In genomic region chr4:116722230-116722629, GRCm38 (mm10) we compare ENCODE assay signal across 10 mouse cellular contexts. TPM values are rescaled to one million over a fixed set of nuclear protein-coding genes. Genes with fewer than 3 reads are reported as not detected.
A peak's percentile ranks its signal among the peaks of the same experiment; 100 is the strongest.
DNase-seq lines count a peak whose midpoint lies in the region; ATAC-seq and TF ChIP-seq lines count a peak whose summit lies in the region.
"Had no signal": no experiment of that assay in that cellular context is flagged by ENCODE, and none has a peak within 500 bp of the region (broad histone marks: within the 10 kb centered on the region; RNA-seq: fewer than 3 reads in every experiment).

No protein-coding gene starts in this region.

- peak overlapping the region; percentile 77; the same call in 1 of the 2 replicates for H3K4me3 ChIP-seq in heart, embryonic 11.5 days (ENCODE audit: low read depth, low read length)
- no peak overlapping the region for H3K4me3 ChIP-seq in lung, embryonic 16.5 days (ENCODE audit: low read length)
- H3K4me3 ChIP-seq in lung, postnatal 0 days (ENCODE audit: low read depth, low read length) = no peak overlapping the region
- H3K4me3 ChIP-seq in forebrain, embryonic 15.5 days = 0 out of 2 replicates have a peak overlapping the region, but pooled peaks have one; percentile 84
- H3K4me3 ChIP-seq in myocyte = peak overlapping the region; percentile 79

- H3K27me3 ChIP-seq in heart, embryonic 11.5 days (ENCODE audit: control insufficient read depth, insufficient read depth, low read length) = no peaks in the 10 kb centered on the region
- no peaks in the 10 kb centered on the region for H3K27me3 ChIP-seq in lung, embryonic 16.5 days (ENCODE audit: control insufficient read depth, insufficient read depth, low read depth, low read length)
- H3K27me3 ChIP-seq in lung, postnatal 0 days (replicated peaks; ENCODE audit: insufficient read depth, low read length) = no peaks in the 10 kb centered on the region
- H3K27me3 ChIP-seq in forebrain, embryonic 15.5 days = 0 out of 2 replicates have a peak, but pooled peaks cover 3% of the 10 kb centered on the region
- no peaks in the 10 kb centered on the region for H3K27me3 ChIP-seq in myocyte (ENCODE audit: control insufficient read depth, insufficient read depth, insufficient read length)

- peaks cover 28% of the 10 kb centered on the region for H3K79me2 ChIP-seq in myocyte (ENCODE audit: control insufficient read depth, insufficient read depth)

- 27% methylated on average over 7 of the region's 7 CpGs for WGBS in heart, embryonic 11.5 days (ENCODE audit: insufficient replicate concordance)
- WGBS in lung, embryonic 16.5 days = 50% methylated on average over 7 of the region's 7 CpGs
- WGBS in lung, postnatal 0 days = 58% methylated on average over 7 of the region's 7 CpGs
- WGBS in forebrain, embryonic 15.5 days = 44% methylated on average over 7 of the region's 7 CpGs

- no peak for TF ChIP-seq POLR2A in myocyte (IDR thresholded peaks at IDR 0.05; ENCODE audit: insufficient read length, low read depth)

- no peak overlapping the region for H3ac ChIP-seq in myocyte (ENCODE audit: control insufficient read depth, insufficient read length)

- H3K9me3 ChIP-seq in heart, embryonic 11.5 days (replicated peaks; ENCODE audit: control insufficient read depth, low read length) = no peaks in the 10 kb centered on the region
- no peaks in the 10 kb centered on the region for H3K9me3 ChIP-seq in lung, embryonic 16.5 days (ENCODE audit: control insufficient read depth, low read length)
- no peaks in the 10 kb centered on the region for H3K9me3 ChIP-seq in lung, postnatal 0 days (ENCODE audit: low read length)
- no peaks in the 10 kb centered on the region for H3K9me3 ChIP-seq in forebrain, embryonic 15.5 days

- H3K27ac ChIP-seq in heart, embryonic 11.5 days (ENCODE audit: low read depth, low read length) = no peak overlapping the region
- no peak overlapping the region for H3K27ac ChIP-seq in lung, embryonic 16.5 days (ENCODE audit: low read length)
- no peak overlapping the region for H3K27ac ChIP-seq in lung, postnatal 0 days (ENCODE audit: low read length)
- H3K27ac ChIP-seq in forebrain, embryonic 15.5 days (replicated peaks) = no peak overlapping the region

- no peak overlapping the region for H3K9ac ChIP-seq in heart, embryonic 11.5 days (ENCODE audit: low read depth, low read length)
- no peak overlapping the region for H3K9ac ChIP-seq in lung, embryonic 16.5 days (ENCODE audit: low read length)
- H3K9ac ChIP-seq in lung, postnatal 0 days (replicated peaks; ENCODE audit: low read depth) = no peak overlapping the region
- H3K9ac ChIP-seq in forebrain, embryonic 15.5 days (replicated peaks) = no peak overlapping the region

- no peak for ATAC-seq in heart, embryonic 11.5 days (replicated peaks; ENCODE audit: insufficient number of reproducible peaks, low FRiP score, low TSS enrichment)
- ATAC-seq in lung, embryonic 16.5 days (ENCODE audit: low read depth) = no peak
- ATAC-seq in lung, postnatal 0 days = no peak
- no peak for ATAC-seq in forebrain, embryonic 15.5 days (replicated peaks)

- H3K36me3 ChIP-seq in heart, embryonic 11.5 days (ENCODE audit: control insufficient read depth, insufficient read depth, low read length) = no peaks in the 10 kb centered on the region
- no peaks in the 10 kb centered on the region for H3K36me3 ChIP-seq in lung, embryonic 16.5 days (ENCODE audit: control insufficient read depth, insufficient read depth, low read length)
- H3K36me3 ChIP-seq in lung, postnatal 0 days (ENCODE audit: insufficient read depth, low read length) = no peaks in the 10 kb centered on the region
- no peaks in the 10 kb centered on the region for H3K36me3 ChIP-seq in forebrain, embryonic 15.5 days
- H3K36me3 ChIP-seq in myocyte (ENCODE audit: control insufficient read depth, insufficient read depth) = no peaks in the 10 kb centered on the region

- H3K4me1 ChIP-seq in heart, embryonic 11.5 days (ENCODE audit: control insufficient read depth, insufficient read depth, low read length) = peaks cover 5% of the 10 kb centered on the region; the same call in 1 of the 2 replicates
- peaks cover 7% of the 10 kb centered on the region for H3K4me1 ChIP-seq in lung, embryonic 16.5 days (replicated peaks; ENCODE audit: control insufficient read depth, insufficient read depth, low read length)
- no peaks in the 10 kb centered on the region for H3K4me1 ChIP-seq in lung, postnatal 0 days (ENCODE audit: insufficient read depth, low read depth, low read length)
- H3K4me1 ChIP-seq in forebrain, embryonic 15.5 days = peaks cover 17% of the 10 kb centered on the region

- TF ChIP-seq EP300 in lung, postnatal 0 days (IDR thresholded peaks at IDR 0.05) = no peak

- no peak for TF ChIP-seq CTCF in lung, postnatal 0 days (IDR thresholded peaks at IDR 0.05)

- peak overlapping the region; percentile 71 for H3K4me2 ChIP-seq in heart, embryonic 11.5 days
- H3K4me2 ChIP-seq in lung, embryonic 16.5 days (ENCODE audit: low read depth, low read length) = peak overlapping the region; percentile 67; the same call in 1 of the 2 replicates
- no peak overlapping the region for H3K4me2 ChIP-seq in lung, postnatal 0 days (replicated peaks; ENCODE audit: low read depth, low read length)
- H3K4me2 ChIP-seq in forebrain, embryonic 15.5 days (replicated peaks) = no peak overlapping the region
- peak overlapping the region; percentile 95 for H3K4me2 ChIP-seq in myocyte (ENCODE audit: low read depth)

- DNase-seq in heart, adult 9 months (ENCODE audit: low spot score in 2 of 2) = no peak
- no peak for DNase-seq in lung, postnatal 0 days (ENCODE audit: low spot score)
- no peak for DNase-seq in left cerebral cortex, adult 8-10 months (ENCODE audit: low spot score in 2 of 2)
- DNase-seq in ovary, postnatal 10 days (ENCODE audit: low spot score) = no peak
- DNase-seq: left cerebral cortex, postnatal 4 days; thymus, postnatal 36 days had no signal

TF ChIP-seq in myocyte, 11 proteins besides CTCF, POLR2A, EP300 and RAD21:
- TF ChIP-seq MAX (IDR thresholded peaks at IDR 0.05; ENCODE audit: low read depth) = no peak
- TF ChIP-seq MYOD1 (IDR thresholded peaks at IDR 0.05; ENCODE audit: control insufficient read depth in 1 of 3, insufficient read length in 2 of 3, low read depth in 2 of 3) = no peak
- TF ChIP-seq USF1 (IDR thresholded peaks at IDR 0.05; ENCODE audit: low read depth) = no peak
- no peak for TF ChIP-seq TCF12 (IDR thresholded peaks at IDR 0.05; ENCODE audit: insufficient read depth, poor library complexity, severe bottlenecking)
- no peak for TF ChIP-seq MYOG (IDR thresholded peaks at IDR 0.05; ENCODE audit: control insufficient read depth in 1 of 3, insufficient read depth in 1 of 3, insufficient read length in 2 of 3, low read depth in 2 of 3)
- no peak for TF ChIP-seq CEBPB (IDR thresholded peaks at IDR 0.05; ENCODE audit: insufficient read depth, poor library complexity, severe bottlenecking)
- no peak for TF ChIP-seq REST (IDR thresholded peaks at IDR 0.05; ENCODE audit: insufficient read depth, insufficient read length)
- no peak for TF ChIP-seq TCF3 (IDR thresholded peaks at IDR 0.05; ENCODE audit: insufficient read length, low read depth)
- no peak for TF ChIP-seq SRF (IDR thresholded peaks at IDR 0.05; ENCODE audit: control insufficient read depth, insufficient read length, low read depth)
- no peak for TF ChIP-seq E2F4 (IDR thresholded peaks at IDR 0.05; ENCODE audit: insufficient read depth)
- no peak for TF ChIP-seq POLR2AphosphoS2 (IDR thresholded peaks at IDR 0.05; ENCODE audit: insufficient read length, low read depth)

RNA-seq across cellular contexts. Expression of gene Tesk2, which starts 1.5 kb away (rescaled TPM):
- 3.2 and 4.6 TPM in 2 replicates for polyA plus RNA-seq in heart, embryonic 11.5 days (2014; fragmentation: Nextera tagmentation; extraction: Ambion mirVana)
- polyA plus RNA-seq in lung, embryonic 16.5 days (2015; fragmentation: Nextera tagmentation; extraction: Ambion mirVana) = 8.2 and 8.3 TPM in 2 replicates
- 4.0 and 4.3 TPM in 2 replicates for polyA plus RNA-seq in lung, postnatal 0 days (2015; fragmentation: Nextera tagmentation; extraction: Ambion mirVana)
- 4.3 and 5.5 TPM in 2 replicates for polyA plus RNA-seq in forebrain, embryonic 15.5 days (2015; fragmentation: Nextera tagmentation; extraction: Ambion mirVana)
- polyA plus RNA-seq in myocyte (2012; fragmentation: generic; extraction: Trizol) = 3.8 TPM
- total RNA-seq in left cerebral cortex, adult 8-10 months (2022) = 1 to 10 TPM; 5.1 to 5.8 (median 5.5) TPM

RNA-seq across cellular contexts. Expression of gene Ccdc163, which starts 13.9 kb away (rescaled TPM):
- polyA plus RNA-seq in heart, embryonic 11.5 days (2014; fragmentation: Nextera tagmentation; extraction: Ambion mirVana) = 16.3 and 21.0 TPM in 2 replicates
- polyA plus RNA-seq in lung, embryonic 16.5 days (2015; fragmentation: Nextera tagmentation; extraction: Ambion mirVana) = 29.4 and 35.2 TPM in 2 replicates
- 17.3 and 21.9 TPM in 2 replicates for polyA plus RNA-seq in lung, postnatal 0 days (2015; fragmentation: Nextera tagmentation; extraction: Ambion mirVana)
- polyA plus RNA-seq in forebrain, embryonic 15.5 days (2015; fragmentation: Nextera tagmentation; extraction: Ambion mirVana) = 17.2 and 19.5 TPM in 2 replicates
- 18.9 TPM for polyA plus RNA-seq in myocyte (2012; fragmentation: generic; extraction: Trizol)
- 1 to 10 TPM; 4.3 to 8.4 (median 6.3) TPM for total RNA-seq in left cerebral cortex, adult 8-10 months (2022)

RNA-seq across cellular contexts. Expression of gene Mmachc, which starts 14.0 kb away (rescaled TPM):
- polyA plus RNA-seq in heart, embryonic 11.5 days (2014; fragmentation: Nextera tagmentation; extraction: Ambion mirVana) = 25.5 and 29.1 TPM in 2 replicates
- 21.5 and 23.5 TPM in 2 replicates for polyA plus RNA-seq in lung, embryonic 16.5 days (2015; fragmentation: Nextera tagmentation; extraction: Ambion mirVana)
- 6.9 and 7.1 TPM in 2 replicates for polyA plus RNA-seq in lung, postnatal 0 days (2015; fragmentation: Nextera tagmentation; extraction: Ambion mirVana)
- 25.5 and 27.7 TPM in 2 replicates for polyA plus RNA-seq in forebrain, embryonic 15.5 days (2015; fragmentation: Nextera tagmentation; extraction: Ambion mirVana)
- 17.2 TPM for polyA plus RNA-seq in myocyte (2012; fragmentation: generic; extraction: Trizol)
- total RNA-seq in left cerebral cortex, adult 8-10 months (2022) = 10 to 100 TPM; 14.0 to 18.4 (median 14.8) TPM

RNA-seq across cellular contexts. Expression of gene Prdx1, which starts 36.9 kb away (rescaled TPM):
- 1,014 and 1,024 TPM in 2 replicates for polyA plus RNA-seq in heart, embryonic 11.5 days (2014; fragmentation: Nextera tagmentation; extraction: Ambion mirVana)
- polyA plus RNA-seq in lung, embryonic 16.5 days (2015; fragmentation: Nextera tagmentation; extraction: Ambion mirVana) = 1,438 and 1,494 TPM in 2 replicates
- 1,065 and 1,091 TPM in 2 replicates for polyA plus RNA-seq in lung, postnatal 0 days (2015; fragmentation: Nextera tagmentation; extraction: Ambion mirVana)
- polyA plus RNA-seq in forebrain, embryonic 15.5 days (2015; fragmentation: Nextera tagmentation; extraction: Ambion mirVana) = 481 and 490 TPM in 2 replicates
- polyA plus RNA-seq in myocyte (2012; fragmentation: generic; extraction: Trizol) = 231 TPM
- 100 to 1,000 TPM; 171 to 219 (median 193) TPM for total RNA-seq in left cerebral cortex, adult 8-10 months (2022)

Comparison
In these comparisons a context has a peak if more than half of its experiments do, and no peak if none do; other contexts are left out.
1. H3K4me2 ChIP-seq: peak in heart, embryonic 11.5 days (single experiment), lung, embryonic 16.5 days (single experiment) and myocyte (single experiment); none in lung, postnatal 0 days (single experiment) and forebrain, embryonic 15.5 days (single experiment).
2. H3K4me3 ChIP-seq: peak in heart, embryonic 11.5 days (single experiment), forebrain, embryonic 15.5 days (single experiment) and myocyte (single experiment); none in lung, embryonic 16.5 days (single experiment) and lung, postnatal 0 days (single experiment).